Mouse (Mus musculus) embryonic fibroblast, embryonic 13.5 days (primary cell): ENCODE measurements around the gene Mptx2.

Source experiments
- CTCF ChIP-seq: IDR thresholded peaks from 2 replicates; pipeline ENCODE4 v1.5.1; 2011; ENCODE audit warnings: mild to moderate bottlenecking, control low read depth, low read length, moderate library complexity, borderline replicate concordance; ENCODE audit not compliant: insufficient read depth
- POLR2A ChIP-seq: IDR thresholded peaks from 2 replicates; pipeline ENCODE4 v1.6.1; 2011; ENCODE audit warnings: low read depth, mild to moderate bottlenecking, control low read depth, low read length, moderate library complexity

GRCm38 (mm10) chr1:173321593-173322248 lies 44.1 kb upstream of the Mptx2 start:
- TF ChIP-seq POLR2A (no peak), CTCF (no peak)
